Mouse (Mus musculus): Measurements from ENCODE around the gene Tmem88.

The Tmem88 gene

GRCm38 (mm10) chr11:69418481-69419442 lies 20.7 kb upstream of the Tmem88 start:
- in situ Hi-C loops (cut with MboI; ENCODE audit: low pct_unique_long_range_greater_than_20kb in 1 of 2, low sequenced_read_pairs in 2 of 2, unreplicated experiment in 1 of 2) = loop anchor here in 1 of 2 experiments (25.0 kb wide), 2 partner anchors 194 to 294 kb away; partner anchors contain the start of genes Atp1b2, Sat2 and Shbg

DNA sequence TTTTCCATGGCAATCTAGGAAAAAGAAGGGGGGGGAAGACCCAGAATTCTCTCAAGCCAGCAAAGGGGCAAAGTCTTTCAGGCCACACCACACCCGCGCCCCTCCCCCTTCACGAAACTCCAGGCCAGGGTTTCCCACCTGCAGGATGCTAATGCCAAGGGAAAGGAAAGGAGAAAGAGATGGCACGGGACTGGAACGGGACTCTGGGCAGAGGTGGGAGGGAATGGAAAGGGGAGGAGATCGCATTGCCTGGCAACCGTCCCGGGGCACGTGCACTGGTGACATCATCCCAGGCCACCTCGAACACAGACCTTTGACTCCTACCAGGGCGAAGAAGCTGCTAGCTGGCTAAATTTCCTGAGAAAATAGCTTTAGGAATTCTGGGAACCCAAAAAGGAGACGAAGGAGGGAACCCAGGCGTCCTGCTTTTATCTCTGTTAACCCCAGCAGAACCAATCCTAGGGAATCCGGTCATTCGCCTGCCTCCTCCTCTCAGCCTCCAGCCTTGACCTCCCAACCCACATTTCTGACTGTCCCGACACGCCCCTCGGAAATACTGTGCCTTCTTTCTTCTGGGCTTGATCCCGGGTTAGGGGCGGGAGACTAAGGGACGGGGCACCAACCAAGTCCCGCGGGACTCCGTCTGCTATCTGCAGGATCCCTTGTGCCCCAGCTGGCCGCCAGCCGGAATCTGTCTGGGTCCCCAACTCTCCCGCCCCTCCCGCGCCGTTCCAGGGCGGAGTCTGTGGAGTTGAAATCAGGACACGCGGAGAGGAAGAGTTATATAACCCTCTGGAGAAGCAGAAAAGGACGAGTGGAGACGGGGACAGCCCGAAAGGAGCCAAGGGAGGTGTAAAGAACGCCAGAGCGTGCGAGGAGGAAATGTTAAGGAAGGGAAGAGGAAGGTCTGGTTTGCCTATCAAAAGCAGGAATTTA lies 19.7 kb upstream of the Tmem88 start:
- in situ Hi-C loops (cut with MboI; ENCODE audit: low pct_unique_long_range_greater_than_20kb in 1 of 2, low sequenced_read_pairs in 2 of 2, unreplicated experiment in 1 of 2) = loop anchor here in 1 of 2 experiments (25.0 kb wide), 2 partner anchors 195 to 295 kb away; partner anchors contain the start of genes Atp1b2, Sat2 and Shbg

DNA sequence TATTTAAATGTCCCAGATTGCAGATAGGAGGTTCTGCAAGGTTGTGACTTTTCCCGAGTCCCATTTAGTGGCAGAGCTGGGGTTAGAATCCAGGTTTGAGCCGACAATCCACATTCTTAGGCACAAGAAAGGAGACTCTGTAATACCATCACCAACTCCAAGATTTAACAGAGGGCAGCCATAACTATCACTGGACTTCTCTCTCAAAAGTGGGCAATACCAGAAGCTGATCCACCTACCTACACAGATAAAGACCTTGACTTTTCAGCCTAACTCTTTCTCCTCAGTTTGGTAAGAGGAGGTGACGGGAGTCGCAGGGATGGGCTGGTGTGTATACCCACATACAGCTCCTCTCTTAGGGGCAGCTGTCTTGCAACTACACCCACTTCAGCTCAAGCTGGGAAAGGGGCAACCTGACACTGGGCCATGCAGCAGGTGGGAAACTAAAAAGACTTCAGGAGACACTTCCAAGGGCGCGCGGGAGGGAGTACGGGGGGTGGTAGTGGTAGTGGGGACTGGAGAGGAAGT lies 19.0 kb upstream of the Tmem88 start:
- in situ Hi-C loops (cut with MboI; ENCODE audit: low pct_unique_long_range_greater_than_20kb in 1 of 2, low sequenced_read_pairs in 2 of 2, unreplicated experiment in 1 of 2) = loop anchor here in 1 of 2 experiments (25.0 kb wide), 2 partner anchors 195 to 295 kb away; partner anchors contain the start of genes Atp1b2, Sat2 and Shbg

DNA sequence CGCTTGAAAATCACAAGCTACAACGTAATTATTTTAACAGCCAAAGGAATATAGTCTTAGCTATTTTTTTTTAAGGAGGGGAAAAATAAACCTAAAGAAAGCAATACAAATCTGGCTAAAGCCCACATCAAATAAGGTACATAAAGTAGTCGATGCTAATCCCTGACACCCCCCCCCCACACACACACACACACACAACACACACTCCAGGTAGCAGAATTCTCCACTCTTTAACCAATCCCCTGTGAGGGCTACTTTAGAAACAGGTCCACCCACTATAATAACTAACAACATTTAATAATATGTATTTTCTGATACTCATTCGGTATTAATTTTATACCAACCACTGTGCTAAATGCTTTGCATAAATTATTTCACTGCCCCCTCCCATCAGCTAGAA lies 18.5 kb upstream of the Tmem88 start:
- in situ Hi-C loops (cut with MboI; ENCODE audit: low pct_unique_long_range_greater_than_20kb in 1 of 2, low sequenced_read_pairs in 2 of 2, unreplicated experiment in 1 of 2) = loop anchor here in 1 of 2 experiments (25.0 kb wide), 2 partner anchors 196 to 296 kb away; partner anchors contain the start of genes Atp1b2, Sat2 and Shbg

GRCm38 (mm10) chr11:69415668-69416451 lies 17.8 kb upstream of the Tmem88 start:
- in situ Hi-C loops (cut with MboI; ENCODE audit: low pct_unique_long_range_greater_than_20kb in 1 of 2, low sequenced_read_pairs in 2 of 2, unreplicated experiment in 1 of 2) = loop anchor here in 1 of 2 experiments (25.0 kb wide), 2 partner anchors 196 to 296 kb away; partner anchors contain the start of genes Atp1b2, Sat2 and Shbg

DNA sequence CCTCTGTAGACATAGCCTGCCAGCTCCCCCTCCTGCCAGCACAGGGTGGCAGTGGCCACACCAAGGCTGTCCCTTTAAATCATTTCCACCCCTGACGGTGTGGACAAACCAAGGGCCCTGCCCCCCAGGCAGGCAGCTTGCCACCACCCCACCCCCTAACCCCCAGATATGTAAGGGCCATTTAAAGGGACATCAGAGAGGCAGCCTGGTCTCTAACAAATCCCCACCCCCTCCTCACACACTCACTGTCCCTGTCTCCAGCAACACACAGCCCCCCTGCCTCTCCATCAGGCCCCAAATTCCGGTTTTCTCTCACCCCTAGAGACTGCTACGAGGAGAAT lies 17.3 kb upstream of the Tmem88 start:
- in situ Hi-C loops (cut with MboI; ENCODE audit: low pct_unique_long_range_greater_than_20kb in 1 of 2, low sequenced_read_pairs in 2 of 2, unreplicated experiment in 1 of 2) = loop anchor here in 1 of 2 experiments (25.0 kb wide), 2 partner anchors 197 to 297 kb away; partner anchors contain the start of genes Atp1b2, Sat2 and Shbg

- in situ Hi-C loops (cut with MboI; ENCODE audit: low pct_unique_long_range_greater_than_20kb in 1 of 2, low sequenced_read_pairs in 2 of 2, unreplicated experiment in 1 of 2) = loop anchor here in 1 of 2 experiments (25.0 kb wide), 2 partner anchors 198 to 298 kb away; partner anchors contain the start of genes Atp1b2, Sat2 and Shbg
Measured at GRCm38 (mm10) chr11:69414421-69415326, 16.6 kb upstream of the Tmem88 start.

DNA sequence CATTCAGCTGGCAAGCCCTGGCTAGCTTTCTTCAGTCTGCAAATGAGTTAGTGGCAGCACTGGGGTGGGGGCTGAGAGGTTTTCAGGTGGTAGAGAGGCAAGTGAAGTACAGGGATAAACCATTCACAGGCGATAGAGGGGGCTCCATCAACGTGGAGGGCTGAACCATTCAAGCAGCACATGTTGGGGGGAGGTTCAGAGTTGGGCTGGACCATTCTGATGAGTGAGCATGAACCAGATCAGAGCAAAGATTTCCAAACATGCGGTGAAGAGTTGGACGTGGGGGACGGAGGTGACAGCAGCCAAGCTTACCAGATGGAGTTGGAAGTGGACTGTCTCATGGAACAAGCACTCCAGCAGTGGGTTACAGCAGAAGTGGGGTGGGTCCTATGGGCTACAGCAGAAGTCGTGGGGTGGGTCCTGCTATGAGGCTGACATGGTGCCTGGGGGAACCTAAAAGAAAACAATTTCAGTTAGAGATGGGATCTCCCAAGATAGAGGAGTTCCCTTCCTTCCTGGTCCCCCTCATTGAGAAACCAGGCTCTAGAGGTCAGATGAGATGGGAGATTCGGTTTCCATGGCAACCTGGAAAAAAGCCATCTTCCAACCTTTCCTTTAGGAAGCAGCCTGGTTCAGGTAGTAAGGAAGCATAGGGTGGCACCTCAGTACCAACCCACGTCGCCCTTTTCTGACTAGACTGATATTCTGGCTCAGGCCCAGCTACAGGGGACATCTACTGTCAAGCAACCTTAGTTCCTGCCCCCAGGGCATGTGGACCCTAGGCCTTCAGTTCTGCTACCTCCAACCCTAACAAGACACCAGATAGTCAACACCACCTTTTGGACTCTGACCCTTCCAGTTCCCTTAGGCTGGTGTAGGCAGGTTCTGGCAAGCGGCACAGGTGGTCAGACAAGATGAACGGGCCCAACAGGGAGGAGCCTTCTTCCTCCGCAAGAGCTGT lies 15.5 kb upstream of the Tmem88 start, which contains the start of gene Kdm6b:
Gene Kdm6b (minus strand): TSS at position 455 of the 961 bp plus-strand sequence.
- in situ Hi-C loops (cut with MboI; ENCODE audit: low pct_unique_long_range_greater_than_20kb in 1 of 2, low sequenced_read_pairs in 2 of 2, unreplicated experiment in 1 of 2) = loop anchor here in 1 of 2 experiments (25.0 kb wide), 2 partner anchors 199 to 299 kb away; partner anchors contain the start of genes Atp1b2, Sat2 and Shbg

DNA sequence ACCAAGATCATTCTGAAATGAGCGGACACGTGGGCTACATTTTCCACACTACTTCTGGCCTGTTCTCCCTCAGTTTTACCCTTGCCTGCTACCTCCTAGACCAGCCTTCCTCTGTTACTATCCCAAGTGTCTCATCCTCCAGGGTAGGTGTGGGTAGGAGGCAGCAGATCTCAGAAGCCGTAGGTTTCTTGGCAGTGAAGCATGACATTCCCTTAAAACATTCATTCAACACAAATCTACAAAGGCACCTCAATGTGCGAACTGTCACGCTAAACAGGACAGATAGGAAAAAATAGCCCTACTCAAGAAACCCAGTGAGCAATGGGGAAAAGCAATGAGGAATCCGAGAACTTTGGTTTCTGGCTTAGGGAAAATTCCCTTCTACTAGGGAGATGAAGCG lies 14.5 kb upstream of the Tmem88 start:
- in situ Hi-C loops (cut with MboI; ENCODE audit: low pct_unique_long_range_greater_than_20kb in 1 of 2, low sequenced_read_pairs in 2 of 2, unreplicated experiment in 1 of 2) = loop anchor here in 1 of 2 experiments (25.0 kb wide), 2 partner anchors 200 to 300 kb away; partner anchors contain the start of genes Atp1b2, Sat2 and Shbg

DNA sequence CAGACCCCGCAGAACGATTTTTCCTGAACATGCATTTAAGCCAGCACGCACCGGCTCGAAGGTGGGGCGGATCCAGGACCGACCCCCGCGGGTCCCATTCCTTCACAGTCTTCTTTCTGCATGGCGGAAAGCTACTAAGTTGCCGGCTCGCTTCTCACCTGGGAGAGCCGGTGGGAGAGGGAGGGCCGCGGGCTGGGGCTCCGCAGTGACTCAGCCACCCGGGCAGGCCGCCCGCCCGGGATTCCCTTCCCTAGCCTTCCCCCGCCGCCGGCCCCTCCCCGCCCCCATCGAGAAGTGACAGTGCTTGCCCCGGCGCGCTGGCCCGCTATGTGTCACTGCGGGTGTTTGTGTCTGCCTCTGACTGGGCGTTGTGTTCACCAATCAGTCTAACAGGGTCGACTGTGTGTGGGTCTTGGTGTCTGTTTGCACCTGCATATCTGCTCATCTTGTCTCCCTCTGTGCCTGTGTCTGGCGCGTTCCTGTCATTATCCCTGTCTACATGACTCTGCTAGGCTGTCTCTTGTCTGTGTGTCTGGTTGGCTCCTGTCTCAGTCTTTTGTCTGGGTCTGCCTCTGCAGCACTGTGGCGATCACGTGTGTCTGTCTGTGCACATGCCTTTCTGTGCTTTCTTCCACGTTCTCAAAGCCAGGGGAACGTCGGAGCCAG lies 13.6 kb upstream of the Tmem88 start:
- in situ Hi-C loops (cut with MboI; ENCODE audit: low pct_unique_long_range_greater_than_20kb in 1 of 2, low sequenced_read_pairs in 2 of 2, unreplicated experiment in 1 of 2) = loop anchor here in 1 of 2 experiments (25.0 kb wide), 2 partner anchors 201 to 301 kb away; partner anchors contain the start of genes Atp1b2, Sat2 and Shbg

GRCm38 (mm10) chr11:69411073-69411535 lies 13.1 kb upstream of the Tmem88 start:
- in situ Hi-C loops (cut with MboI; ENCODE audit: low pct_unique_long_range_greater_than_20kb in 1 of 2, low sequenced_read_pairs in 2 of 2, unreplicated experiment in 1 of 2) = loop anchor here in 1 of 2 experiments (25.0 kb wide), 2 partner anchors 201 to 301 kb away; partner anchors contain the start of genes Atp1b2, Sat2 and Shbg

DNA sequence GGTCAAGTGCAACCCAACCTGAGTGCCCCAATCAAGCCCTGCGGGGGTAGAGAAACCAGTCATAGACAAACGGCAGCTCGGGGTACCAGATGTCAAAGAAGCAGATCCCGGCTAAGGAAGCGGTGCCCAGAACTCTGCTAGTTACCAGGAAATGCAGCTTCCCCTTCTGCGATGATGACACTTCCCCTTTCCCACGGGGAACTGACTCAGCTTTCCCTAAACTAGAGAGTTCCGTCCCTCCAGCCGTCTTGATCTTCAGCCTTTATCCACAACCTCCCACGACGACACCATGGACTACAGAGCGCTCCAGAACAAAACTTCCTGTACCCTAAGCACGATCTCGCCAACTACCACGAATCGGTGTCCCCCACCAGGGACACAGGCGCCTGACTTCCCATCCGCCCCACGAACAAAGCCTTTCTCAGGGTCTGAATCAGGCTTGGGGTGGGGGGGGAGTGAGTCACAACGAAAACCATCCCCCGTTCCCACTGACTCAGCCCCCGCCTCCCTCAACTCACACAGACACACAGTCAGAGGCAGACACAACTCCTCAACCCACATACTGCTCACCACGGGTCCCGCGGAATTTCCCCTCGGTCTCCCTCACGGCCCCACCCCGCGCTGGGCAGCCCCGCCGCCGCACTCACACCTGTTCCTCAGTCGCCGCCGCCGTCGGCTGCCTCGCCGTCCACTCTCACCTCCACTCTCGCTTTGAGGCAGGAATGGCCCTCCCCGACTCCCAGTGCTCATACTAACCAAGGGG lies 12.5 kb upstream of the Tmem88 start:
- in situ Hi-C loops (cut with MboI; ENCODE audit: low pct_unique_long_range_greater_than_20kb in 1 of 2, low sequenced_read_pairs in 2 of 2, unreplicated experiment in 1 of 2) = loop anchor here in 1 of 2 experiments (25.0 kb wide), 2 partner anchors 202 to 302 kb away; partner anchors contain the start of genes Atp1b2, Sat2 and Shbg

- in situ Hi-C loops (cut with MboI; ENCODE audit: low pct_unique_long_range_greater_than_20kb in 1 of 2, low sequenced_read_pairs in 2 of 2, unreplicated experiment in 1 of 2) = loop anchor here in 1 of 2 experiments (25.0 kb wide), 2 partner anchors 202 to 302 kb away; partner anchors contain the start of genes Atp1b2, Sat2 and Shbg
Measured at GRCm38 (mm10) chr11:69410045-69410309, 11.9 kb upstream of the Tmem88 start.

All from mouse embryonic stem cell (cell line).